Mouse (Mus musculus): ENCODE measurements around the gene Scn9a.

The Scn9a gene

DNA sequence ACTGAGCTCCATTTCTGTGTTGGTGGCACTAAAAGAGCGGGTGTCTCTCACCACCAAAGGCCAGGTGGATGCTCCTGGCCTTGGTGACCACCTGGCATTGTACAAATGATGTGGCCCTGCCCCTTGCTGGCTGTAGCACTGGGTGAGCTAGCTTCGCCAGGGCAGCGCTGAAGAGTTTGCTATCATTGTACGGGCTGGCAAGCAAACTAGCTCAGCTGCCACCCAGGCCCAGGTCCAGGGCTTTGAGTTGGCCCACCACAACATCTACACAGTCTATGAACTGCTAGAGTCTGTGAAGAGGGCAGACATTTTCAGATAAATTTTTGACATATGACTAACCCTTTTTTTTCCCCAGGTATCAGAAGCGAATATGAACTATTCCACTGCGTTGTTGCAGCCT, 170.8 kb downstream of the Scn9a start:
- no peak for DNase-seq (ENCODE audit: low read depth, low spot score)

DNA sequence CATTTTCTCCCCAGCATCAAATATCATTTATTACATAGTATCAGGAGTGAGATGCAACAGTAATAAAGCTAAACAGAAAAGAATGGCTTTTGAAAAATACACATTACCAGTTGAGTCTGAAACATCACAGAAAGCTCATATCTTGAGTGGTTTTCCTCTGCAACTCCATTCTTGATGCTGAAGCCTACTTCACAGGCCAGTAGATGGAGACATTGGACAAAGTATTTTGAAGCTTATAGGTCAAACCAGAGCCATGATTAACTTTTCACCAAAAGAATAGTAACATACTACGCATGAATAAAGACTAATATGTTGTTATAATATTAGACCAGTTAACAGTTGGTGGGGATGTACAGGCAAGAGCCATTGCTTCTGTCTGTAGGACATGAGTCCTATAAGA, 172.3 kb downstream of the Scn9a start:
- no peak for DNase-seq (ENCODE audit: low read depth, low spot score)

DNA sequence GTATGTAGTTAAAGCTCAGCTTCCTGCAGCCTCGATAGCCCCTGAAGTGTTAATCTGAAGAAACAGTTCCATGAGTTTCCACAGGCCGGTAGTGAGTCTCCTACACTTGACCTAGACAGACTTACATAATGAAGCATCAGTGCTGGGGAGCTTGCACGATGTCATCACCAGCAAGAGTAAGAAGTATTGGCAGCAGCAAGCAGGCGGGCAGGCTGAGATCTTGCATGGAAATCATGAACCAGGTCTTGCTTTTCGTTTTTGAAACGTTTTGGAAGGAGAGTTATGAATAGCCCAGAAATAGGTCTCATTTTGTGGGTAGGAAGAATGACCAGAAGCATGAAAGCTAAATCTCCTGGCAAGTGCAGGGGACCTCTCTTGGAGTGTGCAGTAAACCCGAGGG, 194.1 kb downstream of the Scn9a start, which contains the start of gene Scn1a:
Gene Scn1a, minus strand, starts transcription at position 130 of the 400 bp plus-strand sequence.
- DNase-seq (ENCODE audit: low read depth, low spot score): no peak

DNA sequence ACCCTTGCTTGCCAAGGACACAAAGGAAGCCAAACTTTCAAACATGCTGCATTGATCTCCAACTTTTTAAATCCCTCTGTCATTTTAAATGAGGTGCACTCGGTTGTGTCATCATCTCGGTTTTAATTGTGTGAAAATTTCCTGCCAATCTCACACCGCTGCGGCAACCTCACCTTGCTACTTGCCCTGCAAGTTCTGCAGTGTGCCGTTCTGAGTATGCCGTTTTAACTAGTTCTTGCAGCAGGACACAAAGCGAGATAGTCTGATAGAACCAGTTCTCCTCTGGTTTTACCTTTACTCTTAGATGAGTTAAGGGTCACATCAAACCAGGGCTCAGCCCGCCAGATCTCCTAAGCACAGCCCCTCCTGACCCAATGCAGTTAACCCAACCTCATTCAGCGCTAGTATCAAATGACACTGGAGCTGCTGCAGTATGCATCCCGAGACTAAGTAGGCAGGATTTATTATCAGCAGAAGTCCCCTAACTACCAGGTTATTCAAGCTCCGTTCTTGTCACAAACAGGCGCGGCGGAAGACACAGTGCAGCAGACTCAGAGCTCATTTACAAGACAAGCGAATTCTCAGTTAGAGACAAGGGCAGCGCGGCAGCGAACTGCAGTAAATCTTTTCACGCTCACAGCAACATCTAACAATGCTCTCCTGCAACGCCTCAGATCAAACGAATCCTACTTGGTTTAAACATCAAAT, 194.8 kb downstream of the Scn9a start:
- no peak for DNase-seq (ENCODE audit: low read depth, low spot score)

DNA sequence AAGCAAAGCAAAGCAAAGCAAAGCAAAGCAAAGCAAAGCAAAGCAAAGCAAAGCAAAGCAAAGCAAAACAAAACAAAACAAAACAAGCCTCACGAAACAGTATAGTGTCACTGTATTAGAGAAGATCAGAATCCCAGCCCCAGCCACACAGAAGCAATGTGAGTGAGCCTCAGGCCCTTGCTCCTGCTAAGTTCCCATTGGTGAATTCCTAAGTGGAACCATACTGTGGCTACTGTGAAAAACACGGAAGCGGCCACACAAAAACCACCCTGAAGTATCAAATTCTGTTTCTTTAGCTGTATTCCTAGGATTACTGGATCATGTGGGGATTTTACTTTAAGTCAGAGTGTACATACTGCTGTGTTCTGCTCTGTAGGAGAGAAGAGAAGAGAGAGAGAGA, 198.5 kb downstream of the Scn9a start:
- DNase-seq (ENCODE audit: low read depth, low spot score): no peak
